Mouse (Mus musculus) left cerebral cortex, adult 11 months (tissue): ENCODE measurements around the gene Dctn3.

ENCODE experiments used
- DNase-seq: peaks from one replicate; pipeline ENCODE4 v3.0.0; 2022; ENCODE audit warnings: low spot score

Dctn3 gene

GRCm38 (mm10) chr4:41671963-41672480, 50.9 kb downstream of the Dctn3 start:
- DNase-seq: no peak

GRCm38 (mm10) chr4:41671500-41671899, 51.5 kb downstream of the Dctn3 start:
- no peak for DNase-seq

- no peak for DNase-seq
These were observed 52.1 kb downstream of the Dctn3 start for GRCm38 (mm10) chr4:41670836-41671235.

GRCm38 (mm10) chr4:41666646-41667045, 56.3 kb downstream of the Dctn3 start:
- DNase-seq: no peak

GRCm38 (mm10) chr4:41665009-41665675, 57.8 kb downstream of the Dctn3 start:
- no peak for DNase-seq
